Mouse (Mus musculus): ENCODE data around the gene Pdk1. TPM values are rescaled to one million over a fixed set of nuclear protein-coding genes. Genes with fewer than 3 reads are reported as not detected.
A peak's percentile ranks its signal among the peaks of the same experiment; 100 is the strongest.
"Not testable (repeated sequence)": the region's sequence is repeated elsewhere in the genome, so short reads cannot be mapped to it uniquely, and the experiment has no call there.

Gene Pdk1
- total and polyA plus RNA-seq, 2 experiments = 42.3 to 77.5 TPM

DNA sequence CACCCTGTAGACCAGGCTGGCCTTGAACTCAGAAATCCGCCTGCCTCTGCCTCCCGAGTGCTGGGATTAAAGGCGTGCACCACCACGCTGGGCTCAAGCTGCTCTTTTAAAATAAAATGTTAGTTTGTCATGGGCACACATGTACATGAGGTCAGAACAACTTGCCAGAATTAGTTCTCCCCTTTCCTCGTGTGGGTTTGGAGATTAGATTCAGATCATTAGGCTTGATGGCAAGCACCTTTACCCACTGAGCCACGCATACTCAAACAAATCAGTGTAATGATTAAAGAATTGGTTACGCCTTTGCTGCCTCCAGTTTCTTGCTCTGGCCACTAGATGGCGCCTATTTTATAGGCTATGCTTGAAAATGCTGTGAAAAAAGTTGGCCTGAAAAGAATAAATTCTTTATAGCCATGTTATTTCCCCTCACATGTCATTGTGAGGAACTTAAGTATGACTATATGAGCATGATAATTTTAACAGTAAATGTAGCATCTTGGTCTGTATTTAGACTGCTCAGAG is 25.4 kb downstream of the Pdk1 start:
- no peaks in the 10 kb centered on the region for H3K4me1 ChIP-seq (ENCODE audit: control insufficient read depth, insufficient read depth, low read length)
- 51% methylated on average over 8 of the region's 8 CpGs for WGBS
- no peak overlapping the region for H3K27ac ChIP-seq (replicated peaks; ENCODE audit: insufficient read depth, low read depth, low read length)
- no peak overlapping the region for H3K4me3 ChIP-seq (ENCODE audit: insufficient read depth, low read depth, low read length)
- TF ChIP-seq CTCF (IDR thresholded peaks at IDR 0.05; ENCODE audit: low read depth, low read length) (peak; percentile 53), POLR2A (IDR thresholded peaks at IDR 0.05; ENCODE audit: extremely low read depth, insufficient read depth, low read length) (no peak)
- H3K27me3 ChIP-seq (ENCODE audit: control insufficient read depth, insufficient read depth, low read length) = no peaks in the 10 kb centered on the region
- peak; percentile 48 for DNase-seq (ENCODE audit: extremely low read depth, low read depth, low spot score)
- no peaks in the 10 kb centered on the region for H3K79me2 ChIP-seq (ENCODE audit: control insufficient read depth, insufficient read depth, low read length)
- H3K36me3 ChIP-seq (ENCODE audit: control insufficient read depth, insufficient read depth, low read length) = peaks cover 32% of the 10 kb centered on the region
- H3K9ac ChIP-seq (ENCODE audit: low read depth, low read length) = no peak overlapping the region

DNA sequence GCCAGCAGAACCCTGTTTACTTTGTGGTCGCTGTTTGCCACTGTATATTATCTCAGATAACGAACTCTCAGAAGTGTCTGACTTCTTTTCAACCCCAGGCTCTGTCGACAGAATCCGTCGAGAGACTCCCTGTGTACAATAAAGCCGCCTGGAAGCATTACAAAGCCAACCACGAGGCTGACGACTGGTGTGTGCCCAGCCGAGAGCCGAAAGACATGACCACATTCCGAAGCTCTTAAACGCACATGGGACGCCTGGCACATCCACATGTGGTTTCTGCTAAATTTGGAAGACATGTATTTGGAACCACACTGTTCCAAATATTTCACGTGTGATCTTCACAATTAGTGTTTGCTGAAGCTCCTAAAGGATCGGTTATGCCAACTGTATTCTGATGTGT is 26.9 kb downstream of the Pdk1 start:
- no peaks in the 10 kb centered on the region for H3K4me1 ChIP-seq (ENCODE audit: control insufficient read depth, insufficient read depth, low read length)
- DNase-seq (ENCODE audit: extremely low read depth, low read depth, low spot score) = no peak
- H3K36me3 ChIP-seq (ENCODE audit: control insufficient read depth, insufficient read depth, low read length) = peaks cover 32% of the 10 kb centered on the region
- no peak overlapping the region for H3K4me3 ChIP-seq (ENCODE audit: insufficient read depth, low read depth, low read length)
- H3K9ac ChIP-seq (ENCODE audit: low read depth, low read length) = no peak overlapping the region
- 90% methylated on average over 15 of the region's 15 CpGs for WGBS
- H3K79me2 ChIP-seq (ENCODE audit: control insufficient read depth, insufficient read depth, low read length) = no peaks in the 10 kb centered on the region
- TF ChIP-seq CTCF (IDR thresholded peaks at IDR 0.05; ENCODE audit: low read depth, low read length) = no peak
- no peak for TF ChIP-seq POLR2A (IDR thresholded peaks at IDR 0.05; ENCODE audit: extremely low read depth, insufficient read depth, low read length)
- H3K27ac ChIP-seq (replicated peaks; ENCODE audit: insufficient read depth, low read depth, low read length) = no peak overlapping the region
- H3K27me3 ChIP-seq (ENCODE audit: control insufficient read depth, insufficient read depth, low read length) = no peaks in the 10 kb centered on the region

DNA sequence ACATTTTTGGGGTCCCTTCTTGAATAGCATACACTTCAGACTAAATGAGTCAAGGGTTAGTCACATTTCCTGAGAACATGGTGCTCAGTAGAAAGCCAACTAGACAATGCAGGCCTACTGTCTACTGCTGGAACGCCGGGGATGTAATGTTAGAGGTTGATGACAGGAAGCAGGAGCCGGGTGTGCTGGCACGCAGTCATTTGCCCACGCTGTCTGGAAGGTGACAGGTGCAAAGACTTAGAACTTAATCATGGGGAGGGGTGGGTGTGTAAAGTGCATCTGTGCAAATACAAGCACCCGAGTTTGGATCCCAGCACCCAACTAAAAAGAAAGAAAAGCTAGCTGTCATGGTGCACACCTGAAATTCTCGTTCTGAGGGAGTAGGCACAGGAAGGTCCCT is 32.1 kb downstream of the Pdk1 start:
- DNase-seq (ENCODE audit: extremely low read depth, low read depth, low spot score) = no peak
- peaks cover 7% of the 10 kb centered on the region for H3K36me3 ChIP-seq (ENCODE audit: control insufficient read depth, insufficient read depth, low read length)
- no peak overlapping the region for H3K27ac ChIP-seq (replicated peaks; ENCODE audit: insufficient read depth, low read depth, low read length)
- TF ChIP-seq CTCF (IDR thresholded peaks at IDR 0.05; ENCODE audit: low read depth, low read length) (no peak), POLR2A (IDR thresholded peaks at IDR 0.05; ENCODE audit: extremely low read depth, insufficient read depth, low read length) (no peak)
- no peak overlapping the region for H3K9ac ChIP-seq (ENCODE audit: low read depth, low read length)
- 83% methylated on average over 7 of the region's 7 CpGs for WGBS
- H3K4me1 ChIP-seq (ENCODE audit: control insufficient read depth, insufficient read depth, low read length) = no peaks in the 10 kb centered on the region
- H3K27me3 ChIP-seq (ENCODE audit: control insufficient read depth, insufficient read depth, low read length) = no peaks in the 10 kb centered on the region
- no peak overlapping the region for H3K4me3 ChIP-seq (ENCODE audit: insufficient read depth, low read depth, low read length)
- H3K79me2 ChIP-seq (ENCODE audit: control insufficient read depth, insufficient read depth, low read length) = no peaks in the 10 kb centered on the region

DNA sequence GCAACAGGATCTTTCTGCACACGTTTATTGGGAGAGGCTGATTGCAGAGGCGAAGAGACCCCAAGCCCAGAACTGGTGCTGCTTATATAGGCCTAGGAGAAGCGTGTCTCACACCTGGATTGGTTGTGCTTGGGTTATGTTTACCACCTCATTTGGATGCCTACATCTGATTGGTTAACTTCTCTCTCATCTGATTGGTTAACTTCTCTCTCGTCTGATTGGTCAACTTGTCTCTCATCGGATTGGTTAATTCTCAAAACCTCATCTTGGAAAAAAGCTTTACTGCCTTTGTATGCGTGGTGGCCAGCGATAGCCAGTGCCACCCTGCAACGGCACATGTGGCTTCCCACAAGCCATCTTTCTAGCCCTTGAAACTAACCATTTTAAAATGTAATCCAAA is 33.3 kb downstream of the Pdk1 start:
- not testable (repeated sequence) for H3K9ac ChIP-seq (ENCODE audit: low read depth, low read length); DNase-seq (ENCODE audit: extremely low read depth, low read depth, low spot score); H3K4me3 ChIP-seq (ENCODE audit: insufficient read depth, low read depth, low read length); H3K27me3 ChIP-seq (ENCODE audit: control insufficient read depth, insufficient read depth, low read length); H3K36me3 ChIP-seq (ENCODE audit: control insufficient read depth, insufficient read depth, low read length); H3K27ac ChIP-seq (replicated peaks; ENCODE audit: insufficient read depth, low read depth, low read length); H3K4me1 ChIP-seq (ENCODE audit: control insufficient read depth, insufficient read depth, low read length); H3K79me2 ChIP-seq (ENCODE audit: control insufficient read depth, insufficient read depth, low read length)
- WGBS = 94% methylated on average over 8 of the region's 8 CpGs

DNA sequence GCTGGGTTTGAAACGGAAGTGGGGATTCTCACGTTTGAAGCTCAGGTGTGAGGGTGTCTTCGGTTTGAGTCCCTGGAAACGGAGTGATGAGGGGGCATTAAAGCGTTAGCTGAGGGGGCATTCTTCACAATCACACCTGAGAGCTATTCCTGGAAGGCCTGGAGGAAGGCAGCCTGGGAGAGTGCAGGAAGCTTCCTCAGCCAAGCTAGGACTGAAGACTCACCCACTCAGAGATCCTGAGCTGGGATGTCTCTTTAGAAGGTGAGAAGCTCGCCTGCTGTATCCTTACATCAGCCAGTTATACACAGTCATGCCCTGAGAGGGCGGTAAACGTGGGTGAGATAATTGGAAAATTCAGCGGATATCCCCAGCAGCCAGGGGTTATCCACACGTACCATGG is 40.9 kb downstream of the Pdk1 start:
- Histone ChIP-seq H3K79me2 (ENCODE audit: control insufficient read depth, insufficient read depth, low read length) (no peaks in the 10 kb centered on the region), H3K27ac (replicated peaks; ENCODE audit: insufficient read depth, low read depth, low read length) (no peak overlapping the region), H3K4me1 (ENCODE audit: control insufficient read depth, insufficient read depth, low read length) (no peaks in the 10 kb centered on the region), H3K9ac (ENCODE audit: low read depth, low read length) (no peak overlapping the region), H3K36me3 (ENCODE audit: control insufficient read depth, insufficient read depth, low read length) (no peaks in the 10 kb centered on the region), H3K4me3 (ENCODE audit: insufficient read depth, low read depth, low read length) (no peak overlapping the region), H3K27me3 (ENCODE audit: control insufficient read depth, insufficient read depth, low read length) (no peaks in the 10 kb centered on the region; the same call in 1 of the 2 replicates)
- WGBS = 69% methylated on average over 10 of the region's 10 CpGs
- no peak for DNase-seq (ENCODE audit: extremely low read depth, low read depth, low spot score)
- no peak for TF ChIP-seq CTCF (IDR thresholded peaks at IDR 0.05; ENCODE audit: low read depth, low read length)
- no peak for TF ChIP-seq POLR2A (IDR thresholded peaks at IDR 0.05; ENCODE audit: extremely low read depth, insufficient read depth, low read length)

DNA sequence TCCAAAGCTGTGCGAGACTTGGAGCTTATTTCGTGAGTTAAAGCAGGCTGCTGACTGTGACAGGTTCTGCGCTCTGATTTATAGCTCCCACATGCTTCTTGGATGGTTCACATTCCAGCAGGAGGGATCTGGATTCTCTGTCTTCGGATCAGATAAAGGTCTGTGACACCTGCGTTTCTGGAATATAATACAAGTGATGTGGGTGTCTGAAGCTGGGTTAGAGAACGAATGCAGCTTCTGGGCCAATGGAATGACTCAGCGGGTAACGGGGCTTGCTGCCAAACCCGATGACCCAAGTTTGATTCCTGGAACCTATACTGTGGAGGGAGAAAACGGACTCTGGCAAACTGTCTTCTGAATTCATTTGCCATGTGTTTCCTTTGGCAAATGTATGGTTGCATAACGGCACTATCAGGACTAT is 46.2 kb downstream of the Pdk1 start:
- Histone ChIP-seq H3K27me3 (ENCODE audit: control insufficient read depth, insufficient read depth, low read length) (no peaks in the 10 kb centered on the region; the same call in 1 of the 2 replicates), H3K9ac (ENCODE audit: low read depth, low read length) (no peak overlapping the region), H3K4me3 (ENCODE audit: insufficient read depth, low read depth, low read length) (no peak overlapping the region), H3K4me1 (ENCODE audit: control insufficient read depth, insufficient read depth, low read length) (no peaks in the 10 kb centered on the region), H3K79me2 (ENCODE audit: control insufficient read depth, insufficient read depth, low read length) (no peaks in the 10 kb centered on the region), H3K36me3 (ENCODE audit: control insufficient read depth, insufficient read depth, low read length) (no peaks in the 10 kb centered on the region), H3K27ac (replicated peaks; ENCODE audit: insufficient read depth, low read depth, low read length) (no peak overlapping the region)
- no peak for DNase-seq (ENCODE audit: extremely low read depth, low read depth, low spot score)
- 72% methylated on average over 11 of the region's 11 CpGs for WGBS
- TF ChIP-seq CTCF (IDR thresholded peaks at IDR 0.05; ENCODE audit: low read depth, low read length) (no peak), POLR2A (IDR thresholded peaks at IDR 0.05; ENCODE audit: extremely low read depth, insufficient read depth, low read length) (no peak)

DNA sequence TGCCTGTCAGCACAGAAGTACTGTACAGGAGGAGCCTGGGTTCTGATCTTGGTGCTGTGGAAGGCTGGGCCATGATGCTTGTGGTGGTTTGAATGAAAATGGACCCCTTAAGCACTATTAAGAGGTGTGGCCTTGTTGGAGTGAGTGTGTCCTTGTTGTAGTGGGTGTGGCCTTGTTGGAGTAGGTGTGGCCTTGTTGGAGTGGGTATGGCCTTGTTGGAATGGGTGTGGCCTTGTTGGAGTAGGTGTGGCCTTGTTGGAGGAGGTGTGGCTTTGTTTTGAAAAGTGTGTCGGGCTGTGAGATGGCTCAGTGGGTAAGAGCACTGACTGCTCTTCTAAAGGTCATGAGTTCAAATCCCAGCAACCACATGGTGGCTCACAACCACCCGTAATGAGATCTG is 51.9 kb downstream of the Pdk1 start:
- not testable (repeated sequence) for DNase-seq (ENCODE audit: extremely low read depth, low read depth, low spot score); H3K4me3 ChIP-seq (ENCODE audit: insufficient read depth, low read depth, low read length); H3K27me3 ChIP-seq (ENCODE audit: control insufficient read depth, insufficient read depth, low read length); H3K9ac ChIP-seq (ENCODE audit: low read depth, low read length); H3K27ac ChIP-seq (replicated peaks; ENCODE audit: insufficient read depth, low read depth, low read length); H3K36me3 ChIP-seq (ENCODE audit: control insufficient read depth, insufficient read depth, low read length); H3K4me1 ChIP-seq (ENCODE audit: control insufficient read depth, insufficient read depth, low read length); H3K79me2 ChIP-seq (ENCODE audit: control insufficient read depth, insufficient read depth, low read length)
- WGBS = 94% methylated on average over 2 of the region's 2 CpGs
